Mouse (Mus musculus): Measurements from ENCODE around the gene Dock2.

GRCm38 (mm10) chr11:34832678-34833077 is 49.0 kb upstream of the Dock2 start:
- TF ChIP-seq POLR2A (IDR thresholded peaks at IDR 0.05; ENCODE audit: control insufficient read depth in 1 of 2, insufficient read depth in 1 of 2, low read depth in 1 of 2, low read length in 2 of 2, poor library complexity in 1 of 2) (no peak), POLR2AphosphoS2 (IDR thresholded peaks at IDR 0.05; ENCODE audit: low read length) (no peak), CTCF (IDR thresholded peaks at IDR 0.05 in 2 of 3, conservative IDR thresholded peaks at IDR 0.05 in 1 of 3; ENCODE audit: control insufficient read depth in 1 of 3, insufficient read depth in 1 of 3, low read depth in 2 of 3, low read length in 3 of 3, poor library complexity in 1 of 3, severe bottlenecking in 1 of 3) (no peak), USF1 (IDR thresholded peaks at IDR 0.05; ENCODE audit: low read depth, low read length) (no peak), CHD1 (IDR thresholded peaks at IDR 0.05; ENCODE audit: low read depth, low read length) (no peak), GABPA (IDR thresholded peaks at IDR 0.05; ENCODE audit: low read depth, low read length) (no peak), RCOR1 (IDR thresholded peaks at IDR 0.05; ENCODE audit: low read depth, low read length) (no peak), ELF1 (IDR thresholded peaks at IDR 0.05; ENCODE audit: low read depth, low read length) (no peak), BHLHE40 (IDR thresholded peaks at IDR 0.05; ENCODE audit: borderline replicate concordance, low read depth, low read length) (no peak), JUND (IDR thresholded peaks at IDR 0.05; ENCODE audit: low read depth, low read length) (no peak), EP300 (IDR thresholded peaks at IDR 0.05; ENCODE audit: low read depth in 1 of 2, low read length in 2 of 2) (no peak), NELFE (IDR thresholded peaks at IDR 0.05; ENCODE audit: low read depth, low read length) (no peak), E2F4 (IDR thresholded peaks at IDR 0.05; ENCODE audit: borderline replicate concordance, low read depth, low read length) (no peak), GATA1 (IDR thresholded peaks at IDR 0.05; ENCODE audit: low read depth, low read length) (no peak)

All from MEL (cell line).